ENCODE assay signal across 8 mouse cellular contexts in the genomic region with DNA sequence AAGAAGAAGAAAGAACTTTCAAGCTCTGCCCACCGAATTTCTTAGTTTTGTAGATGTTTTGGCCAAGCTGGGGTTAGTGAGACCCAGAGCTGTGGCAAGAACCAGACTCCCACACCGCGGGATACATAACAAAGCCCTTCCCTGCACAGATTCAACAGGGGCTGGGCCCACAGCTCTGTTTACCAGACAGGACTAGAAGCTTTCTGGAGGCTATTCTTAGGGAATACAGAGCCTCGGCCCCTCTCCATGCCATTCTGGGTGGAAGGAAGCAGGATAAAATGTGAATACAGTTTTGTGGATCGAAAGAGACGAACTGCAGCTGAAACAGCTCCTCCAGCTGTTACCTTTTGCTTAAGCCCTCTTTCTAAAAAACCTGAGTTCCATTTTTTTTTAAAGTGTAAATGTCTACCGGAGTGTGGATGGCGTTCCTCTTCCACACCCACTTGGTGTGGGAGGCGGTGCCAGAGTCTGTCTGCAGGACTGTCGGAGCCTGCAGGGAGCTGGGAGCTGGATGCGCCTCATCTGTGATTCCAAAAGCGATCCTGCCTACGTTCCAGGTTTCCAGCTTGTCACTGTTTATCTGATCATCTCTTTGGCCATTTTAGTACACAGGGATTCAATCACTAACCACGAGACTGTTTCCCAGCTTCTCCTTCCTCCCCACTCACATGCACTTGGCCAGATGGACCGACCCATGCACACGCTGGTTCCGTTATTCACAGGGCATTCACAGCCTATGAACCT. TPM values are rescaled to one million over a fixed set of nuclear protein-coding genes. Genes with fewer than 3 reads are reported as not detected.
DNase-seq lines count a peak whose midpoint lies in the region; ATAC-seq and TF ChIP-seq lines count a peak whose summit lies in the region.

No protein-coding gene starts in this region.

- no peak for ATAC-seq in erythroblast, adult 5-6 weeks (replicated peaks; ENCODE audit: low FRiP score, poor library complexity, severe bottlenecking)
- ATAC-seq in intestine, embryonic 14.5 days (replicated peaks; ENCODE audit: low FRiP score, low TSS enrichment, low read depth), result no peak
- no peak for ATAC-seq in liver, embryonic 14.5 days (ENCODE audit: insufficient read depth)
- ATAC-seq in stomach, embryonic 14.5 days (ENCODE audit: insufficient number of reproducible peaks, insufficient read depth, low FRiP score, low read depth), result no peak

- no peak for DNase-seq in testis, postnatal 14 days (ENCODE audit: low spot score)
- peak; percentile 58 for DNase-seq in intestine, embryonic 14.5 days (ENCODE audit: low spot score)
- DNase-seq in liver, embryonic 14.5 days (ENCODE audit: low read depth in 3 of 3, low spot score in 3 of 3), result no peak
- no peak for DNase-seq in kidney, postnatal 36 days

- no peak overlapping the region for H3K9ac ChIP-seq in intestine, embryonic 14.5 days (ENCODE audit: low read length)
- no peak overlapping the region for H3K9ac ChIP-seq in liver, embryonic 14.5 days (replicated peaks)
- no peak overlapping the region for H3K9ac ChIP-seq in stomach, embryonic 14.5 days (replicated peaks; ENCODE audit: low read depth, low read length)

- no peak for TF ChIP-seq EP300 in liver, embryonic 14.5 days (IDR thresholded peaks at IDR 0.05; ENCODE audit: low read depth)

- no peak for TF ChIP-seq POLR2A in testis, adult 2 months (IDR thresholded peaks at IDR 0.05; ENCODE audit: control insufficient read depth, low read depth, low read length)

- H3K4me1 ChIP-seq in erythroblast, embryonic 14.5 days (ENCODE audit: control insufficient read depth), result peaks cover 41% of the 10 kb centered on the region
- peaks cover 4% of the 10 kb centered on the region for H3K4me1 ChIP-seq in testis, adult 2 months (ENCODE audit: control insufficient read depth, insufficient read depth, low read length)
- H3K4me1 ChIP-seq in intestine, embryonic 14.5 days (replicated peaks; ENCODE audit: control insufficient read depth, insufficient read depth, low read length), result no peaks in the 10 kb centered on the region
- no peaks in the 10 kb centered on the region; a peak in 1 of 4 replicates for H3K4me1 ChIP-seq in liver, embryonic 14.5 days (replicated peaks; ENCODE audit: control insufficient read depth in 2 of 2, insufficient read depth in 2 of 2, low read length in 1 of 2)
- H3K4me1 ChIP-seq in stomach, embryonic 14.5 days (ENCODE audit: control insufficient read depth, insufficient read depth, low read length), result peaks cover 4% of the 10 kb centered on the region; the same call in 1 of the 2 replicates

- peak overlapping the region; percentile 94 for H3K4me2 ChIP-seq in intestine, embryonic 14.5 days (ENCODE audit: low read length)
- H3K4me2 ChIP-seq in liver, embryonic 14.5 days (ENCODE audit: low read depth), result peak overlapping the region; percentile 61
- peak overlapping the region; percentile 98 for H3K4me2 ChIP-seq in stomach, embryonic 14.5 days (replicated peaks; ENCODE audit: low read depth, low read length)

- peaks cover 11% of the 10 kb centered on the region; the same call in 1 of the 2 replicates for H3K9me3 ChIP-seq in erythroblast, embryonic 14.5 days (ENCODE audit: control insufficient read depth, low read length)
- no peaks in the 10 kb centered on the region for H3K9me3 ChIP-seq in intestine, embryonic 14.5 days (ENCODE audit: control insufficient read depth, low read length)
- H3K9me3 ChIP-seq in liver, embryonic 14.5 days (ENCODE audit: control insufficient read depth, low read length), result no peaks in the 10 kb centered on the region
- H3K9me3 ChIP-seq in stomach, embryonic 14.5 days (ENCODE audit: control insufficient read depth, low read depth, low read length), result no peaks in the 10 kb centered on the region

- TF ChIP-seq CTCF in testis, adult 2 months (IDR thresholded peaks at IDR 0.05; ENCODE audit: control insufficient read depth, insufficient read depth, insufficient replicate concordance, low read depth, low read length), result no peak
- no peak for TF ChIP-seq CTCF in liver, embryonic 14.5 days (IDR thresholded peaks at IDR 0.05; ENCODE audit: low read depth)

- H3K27ac ChIP-seq in testis, adult 2 months (ENCODE audit: control insufficient read depth, insufficient read depth, low read depth, low read length), result no peak overlapping the region
- no peak overlapping the region for H3K27ac ChIP-seq in intestine, embryonic 14.5 days (ENCODE audit: low read depth)
- H3K27ac ChIP-seq in liver, embryonic 14.5 days, result no peak overlapping the region
- H3K27ac ChIP-seq in stomach, embryonic 14.5 days (ENCODE audit: low read length), result no peak overlapping the region

- WGBS in intestine, embryonic 14.5 days, result 12% methylated on average over 17 of the region's 17 CpGs
- WGBS in liver, embryonic 14.5 days (ENCODE audit: insufficient replicate concordance), result 18% methylated on average over 17 of the region's 17 CpGs
- 13% methylated on average over 17 of the region's 17 CpGs for whole genome bisulfite sequencing in stomach, embryonic 14.5 days

- peaks cover 78% of the 10 kb centered on the region for H3K27me3 ChIP-seq in erythroblast, embryonic 14.5 days (ENCODE audit: control insufficient read depth)
- no peaks in the 10 kb centered on the region for H3K27me3 ChIP-seq in testis, adult 2 months (ENCODE audit: control insufficient read depth, insufficient read depth, low read length)
- peaks cover 41% of the 10 kb centered on the region for H3K27me3 ChIP-seq in intestine, embryonic 14.5 days (replicated peaks; ENCODE audit: control insufficient read depth, insufficient read depth, low read length)
- peaks cover 28% of the 10 kb centered on the region for H3K27me3 ChIP-seq in liver, embryonic 14.5 days (ENCODE audit: control insufficient read depth, insufficient read depth, low read length)
- 0 out of 2 replicates have a peak, but pooled peaks cover 13% of the 10 kb centered on the region for H3K27me3 ChIP-seq in stomach, embryonic 14.5 days (ENCODE audit: control insufficient read depth, insufficient read depth, low read length)

- H3K4me3 ChIP-seq in erythroblast, embryonic 14.5 days (replicated peaks), result peak overlapping the region; percentile 43
- H3K4me3 ChIP-seq in testis, adult 2 months (ENCODE audit: control insufficient read depth, low read depth, low read length), result peak overlapping the region; percentile 52
- H3K4me3 ChIP-seq in intestine, embryonic 14.5 days (ENCODE audit: low read depth, low read length), result peak overlapping the region; percentile 45
- peak overlapping the region in 1 of 2 experiments; percentile 45; a peak in 2 of 4 replicates for H3K4me3 ChIP-seq in liver, embryonic 14.5 days (ENCODE audit: insufficient read depth in 1 of 2, low read depth in 2 of 2, low read length in 2 of 2)
- peak overlapping the region; percentile 44 for H3K4me3 ChIP-seq in stomach, embryonic 14.5 days (ENCODE audit: low read depth, low read length)

- H3K36me3 ChIP-seq in erythroblast, embryonic 14.5 days (ENCODE audit: control insufficient read depth), result no peaks in the 10 kb centered on the region
- H3K36me3 ChIP-seq in testis, adult 2 months (ENCODE audit: control insufficient read depth, insufficient read depth, low read length), result no peaks in the 10 kb centered on the region
- H3K36me3 ChIP-seq in intestine, embryonic 14.5 days (ENCODE audit: control insufficient read depth, insufficient read depth, low read length), result no peaks in the 10 kb centered on the region
- H3K36me3 ChIP-seq in liver, embryonic 14.5 days (replicated peaks; ENCODE audit: control insufficient read depth, insufficient read depth, low read depth), result no peaks in the 10 kb centered on the region
- H3K36me3 ChIP-seq in stomach, embryonic 14.5 days (ENCODE audit: control insufficient read depth, insufficient read depth, low read length), result no peaks in the 10 kb centered on the region

RNA-seq across cellular contexts. Expression of gene Creg2, which starts 1.4 kb away (rescaled TPM):
- polyA plus RNA-seq in erythroblast, embryonic 14.5 days (2012), result not detected in 2 replicates
- total RNA-seq in erythroblast, adult 5-6 weeks (2015; ENCODE audit: low replicate concordance), result not detected in 2 replicates
- total RNA-seq in erythroblast, adult 5-6 weeks (2017; ENCODE audit: low replicate concordance), result under 0.01 TPM in 1 of 2 replicates, not detected in the other
- polyA plus RNA-seq in testis, adult 2 months (2012; rRNA removed), result 0.20 and 0.23 TPM in 2 replicates
- 0.28 and 0.34 TPM in 2 replicates for polyA plus RNA-seq in intestine, embryonic 14.5 days (2014; fragmentation: Nextera tagmentation; extraction: Ambion mirVana)
- polyA plus RNA-seq in liver, embryonic 14.5 days (2012; rRNA removed), result 0.01 TPM in 2 replicates
- polyA plus RNA-seq in liver, embryonic 14.5 days (2014; fragmentation: Nextera tagmentation; extraction: Ambion mirVana), result not detected in 2 replicates
- polyA plus RNA-seq in stomach, embryonic 14.5 days (2014; fragmentation: Nextera tagmentation; extraction: Ambion mirVana), result 0.29 and 0.35 TPM in 2 replicates
